Mouse (Mus musculus): ENCODE data around the gene Trim67. TPM values are rescaled to one million over a fixed set of nuclear protein-coding genes. Genes with fewer than 3 reads are reported as not detected.

Gene Trim67
- 6.5 and 7.3 TPM in 2 replicates for polyA plus RNA-seq (2014; fragmentation: Nextera tagmentation; extraction: Ambion mirVana)

DNA sequence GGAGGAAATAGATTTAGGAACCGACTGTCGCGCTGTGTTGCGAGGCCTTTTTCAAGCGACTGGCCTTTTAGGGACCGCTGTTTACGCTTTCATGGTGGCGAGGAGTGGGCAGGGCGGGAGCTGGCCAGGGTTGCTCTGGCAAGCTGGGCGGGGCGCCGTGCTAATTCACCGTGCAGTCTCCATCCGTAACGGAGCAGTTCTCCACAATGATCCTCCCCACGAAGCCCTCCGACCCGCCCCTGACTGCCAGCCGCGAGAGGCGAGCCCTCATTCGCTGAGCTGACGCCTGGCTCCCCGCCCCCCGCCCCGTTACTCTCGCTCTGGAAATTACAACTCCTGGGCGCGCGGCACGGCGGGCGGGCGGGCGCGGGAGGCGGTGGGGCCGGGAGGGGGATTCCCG lies at the start of gene Trim67:
Gene Trim67 (plus strand): TSS at position 385 of the 400 bp plus-strand sequence.
- H3K4me3 ChIP-seq (ENCODE audit: low read depth, low read length), result peak within 1 kb of the TSS; percentile 64
- peaks cover 9% of the 10 kb centered on the region for H3K4me1 ChIP-seq (replicated peaks; ENCODE audit: control insufficient read depth, insufficient read depth, low read length)
- ATAC-seq (ENCODE audit: low FRiP score), result peak; percentile 93
- peak within 1 kb of the TSS; percentile 68 for H3K9ac ChIP-seq (ENCODE audit: low read depth, low read length)
- H3K27ac ChIP-seq (ENCODE audit: low read depth, low read length), result peak within 1 kb of the TSS; percentile 92
- 0% methylated on average over 27 of the region's 39 CpGs for WGBS
- no peaks in the 10 kb centered on the region for H3K36me3 ChIP-seq (ENCODE audit: control insufficient read depth, insufficient read depth, low read length)
- DNase-seq (ENCODE audit: low spot score), result peak; percentile 90
- peak within 1 kb of the TSS; percentile 99 for H3K4me2 ChIP-seq (replicated peaks; ENCODE audit: low read depth, low read length)
- H3K27me3 ChIP-seq (ENCODE audit: control insufficient read depth, insufficient read depth, low read length), result peaks cover 37% of the 10 kb centered on the region
- H3K9me3 ChIP-seq (ENCODE audit: control insufficient read depth, low read length), result no peaks in the 10 kb centered on the region

DNA sequence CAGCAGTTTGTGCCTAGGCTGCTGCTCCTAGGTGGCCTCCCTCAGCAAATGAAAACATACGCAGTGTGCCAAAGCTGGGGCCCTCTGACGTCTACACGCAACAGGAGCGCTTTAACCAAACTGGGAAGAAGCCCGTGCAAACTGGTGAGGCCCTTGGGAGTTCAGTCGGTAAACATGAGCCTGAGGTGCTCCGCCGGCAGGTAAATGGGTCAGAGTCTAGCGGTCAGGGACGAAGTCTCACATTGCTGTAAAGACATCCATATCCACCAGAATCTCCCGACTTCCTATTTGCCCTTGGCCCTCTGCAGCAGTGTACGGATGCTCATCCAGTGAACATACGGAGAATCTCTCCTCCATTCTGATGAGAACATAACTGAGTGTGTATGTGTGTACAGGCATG lies 46.2 kb upstream of the Trim67 start:
- H3K4me1 ChIP-seq (replicated peaks; ENCODE audit: control insufficient read depth, insufficient read depth, low read length), result no peaks in the 10 kb centered on the region; the same call in 1 of the 2 replicates
- peaks cover 20% of the 10 kb centered on the region for H3K27me3 ChIP-seq (ENCODE audit: control insufficient read depth, insufficient read depth, low read length)
- H3K27ac ChIP-seq (ENCODE audit: low read depth, low read length), result no peak overlapping the region
- H3K4me3 ChIP-seq (ENCODE audit: low read depth, low read length), result no peak overlapping the region
- H3K4me2 ChIP-seq (replicated peaks; ENCODE audit: low read depth, low read length), result no peak overlapping the region
- no peak for ATAC-seq (ENCODE audit: low FRiP score)
- no peak overlapping the region for H3K9ac ChIP-seq (ENCODE audit: low read depth, low read length)
- no peaks in the 10 kb centered on the region for H3K9me3 ChIP-seq (ENCODE audit: control insufficient read depth, low read length)
- DNase-seq (ENCODE audit: low spot score), result no peak
- WGBS, result 78% methylated on average over 13 of the region's 13 CpGs
- H3K36me3 ChIP-seq (ENCODE audit: control insufficient read depth, insufficient read depth, low read length), result no peaks in the 10 kb centered on the region

DNA sequence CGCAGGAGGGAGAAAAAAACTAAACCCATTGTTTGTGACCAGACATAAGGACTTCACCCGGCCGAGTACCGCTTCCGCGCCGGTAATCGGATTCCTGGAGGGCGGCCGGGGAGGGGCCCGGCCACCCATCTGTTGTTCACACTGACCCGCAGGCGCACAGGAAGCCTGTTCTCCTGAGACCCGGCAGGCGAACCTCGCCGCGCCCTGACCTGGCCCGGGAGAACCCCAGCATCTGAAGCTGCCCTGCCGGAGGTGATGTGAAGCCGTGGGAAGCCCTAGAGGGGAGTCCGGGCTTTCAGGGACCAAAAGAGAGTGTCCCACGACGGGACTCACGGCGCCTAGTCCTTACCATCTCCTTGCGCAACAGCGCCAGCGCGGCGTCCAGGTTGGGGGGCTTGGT lies 41.7 kb upstream of the Trim67 start:
- Histone ChIP-seq H3K9me3 (ENCODE audit: control insufficient read depth, low read length) (no peaks in the 10 kb centered on the region), H3K36me3 (ENCODE audit: control insufficient read depth, insufficient read depth, low read length) (no peaks in the 10 kb centered on the region), H3K9ac (ENCODE audit: low read depth, low read length) (peak overlapping the region; percentile 47), H3K27ac (ENCODE audit: low read depth, low read length) (no peak overlapping the region), H3K27me3 (ENCODE audit: control insufficient read depth, insufficient read depth, low read length) (peaks cover 40% of the 10 kb centered on the region), H3K4me1 (replicated peaks; ENCODE audit: control insufficient read depth, insufficient read depth, low read length) (no peaks in the 10 kb centered on the region; the same call in 1 of the 2 replicates), H3K4me3 (ENCODE audit: low read depth, low read length) (peak overlapping the region; percentile 45), H3K4me2 (replicated peaks; ENCODE audit: low read depth, low read length) (peak overlapping the region; percentile 73)
- no peak for ATAC-seq (ENCODE audit: low FRiP score)
- WGBS, result 0% methylated on average over 21 of the region's 31 CpGs
- peak; percentile 43 for DNase-seq (ENCODE audit: low spot score)

DNA sequence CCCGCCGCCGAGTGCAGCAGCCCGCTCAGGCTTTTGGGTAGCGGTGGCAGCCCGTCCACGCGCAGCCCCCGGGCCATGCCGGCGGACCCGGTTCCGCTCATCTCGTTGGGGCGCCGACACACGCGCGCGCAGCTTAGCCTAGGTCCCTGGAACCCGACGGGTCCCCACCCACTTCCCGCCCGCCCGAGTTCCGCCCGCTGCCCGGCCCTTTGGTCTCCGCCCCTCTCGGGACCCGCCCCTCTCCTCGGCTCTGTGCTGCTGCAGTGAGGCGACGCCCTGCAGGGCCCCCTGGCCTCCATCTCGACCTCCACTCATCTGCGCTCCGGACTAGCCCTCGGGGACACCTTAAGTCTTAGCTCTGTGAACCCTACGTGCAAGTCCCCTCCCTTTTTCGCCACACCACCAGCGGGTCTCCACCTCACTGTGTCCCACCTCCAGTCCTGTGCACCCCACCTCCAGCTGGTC lies 41.2 kb upstream of the Trim67 start, which contains the start of gene Fam89a:
Gene Fam89a (minus strand): TSS at position 124 of the 465 bp plus-strand sequence.
- WGBS, result under 1% methylated on average over 33 of the region's 41 CpGs
- DNase-seq (ENCODE audit: low spot score) (peak; percentile 67), ATAC-seq (ENCODE audit: low FRiP score) (peak; percentile 61; the same call in 1 of the 2 replicates)
- peak within 1 kb of the TSS; percentile 45 for H3K4me3 ChIP-seq (ENCODE audit: low read depth, low read length)
- H3K27me3 ChIP-seq (ENCODE audit: control insufficient read depth, insufficient read depth, low read length), result peaks cover 40% of the 10 kb centered on the region
- peak within 1 kb of the TSS; percentile 73 for H3K4me2 ChIP-seq (replicated peaks; ENCODE audit: low read depth, low read length)
- H3K27ac ChIP-seq (ENCODE audit: low read depth, low read length), result no peak within 1 kb of the TSS
- no peaks in the 10 kb centered on the region for H3K9me3 ChIP-seq (ENCODE audit: control insufficient read depth, low read length)
- H3K36me3 ChIP-seq (ENCODE audit: control insufficient read depth, insufficient read depth, low read length), result no peaks in the 10 kb centered on the region
- no peaks in the 10 kb centered on the region; the same call in 1 of the 2 replicates for H3K4me1 ChIP-seq (replicated peaks; ENCODE audit: control insufficient read depth, insufficient read depth, low read length)
- peak within 1 kb of the TSS; percentile 47 for H3K9ac ChIP-seq (ENCODE audit: low read depth, low read length)

DNA sequence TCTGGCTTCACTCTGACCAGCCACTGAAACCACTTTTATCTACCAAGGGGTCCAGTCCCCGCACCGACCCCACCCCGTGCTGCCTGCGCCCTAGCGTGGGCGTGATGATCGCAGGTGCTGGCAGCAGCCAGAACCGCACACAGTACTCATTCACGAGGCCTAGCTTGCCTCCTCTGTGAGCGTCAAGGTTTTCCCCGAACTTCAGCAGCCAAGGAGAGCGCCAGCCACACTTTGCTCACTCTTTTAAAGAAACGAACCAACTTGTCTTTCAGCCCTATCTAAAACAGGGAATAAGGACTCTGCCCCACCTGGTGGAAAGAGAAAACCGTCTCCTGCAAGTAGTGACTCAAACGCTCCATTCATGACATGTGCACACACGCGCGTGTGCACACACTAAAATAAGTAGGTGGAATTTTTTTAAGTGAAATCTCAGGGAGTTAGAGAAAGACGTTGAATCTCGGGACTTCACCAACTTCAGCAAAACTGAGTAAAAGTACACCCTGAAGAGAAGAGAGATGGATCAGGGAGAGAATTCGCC lies 40.5 kb upstream of the Trim67 start:
- H3K9ac ChIP-seq (ENCODE audit: low read depth, low read length), result no peak overlapping the region
- H3K27ac ChIP-seq (ENCODE audit: low read depth, low read length), result no peak overlapping the region
- peaks cover 40% of the 10 kb centered on the region for H3K27me3 ChIP-seq (ENCODE audit: control insufficient read depth, insufficient read depth, low read length)
- ATAC-seq (ENCODE audit: low FRiP score), result no peak
- no peaks in the 10 kb centered on the region for H3K9me3 ChIP-seq (ENCODE audit: control insufficient read depth, low read length)
- peak; percentile 12 for DNase-seq (ENCODE audit: low spot score)
- WGBS, result 30% methylated on average over 21 of the region's 21 CpGs
- no peak overlapping the region for H3K4me3 ChIP-seq (ENCODE audit: low read depth, low read length)
- H3K4me2 ChIP-seq (replicated peaks; ENCODE audit: low read depth, low read length), result no peak overlapping the region
- no peaks in the 10 kb centered on the region for H3K36me3 ChIP-seq (ENCODE audit: control insufficient read depth, insufficient read depth, low read length)
- H3K4me1 ChIP-seq (replicated peaks; ENCODE audit: control insufficient read depth, insufficient read depth, low read length), result no peaks in the 10 kb centered on the region; the same call in 1 of the 2 replicates

DNA sequence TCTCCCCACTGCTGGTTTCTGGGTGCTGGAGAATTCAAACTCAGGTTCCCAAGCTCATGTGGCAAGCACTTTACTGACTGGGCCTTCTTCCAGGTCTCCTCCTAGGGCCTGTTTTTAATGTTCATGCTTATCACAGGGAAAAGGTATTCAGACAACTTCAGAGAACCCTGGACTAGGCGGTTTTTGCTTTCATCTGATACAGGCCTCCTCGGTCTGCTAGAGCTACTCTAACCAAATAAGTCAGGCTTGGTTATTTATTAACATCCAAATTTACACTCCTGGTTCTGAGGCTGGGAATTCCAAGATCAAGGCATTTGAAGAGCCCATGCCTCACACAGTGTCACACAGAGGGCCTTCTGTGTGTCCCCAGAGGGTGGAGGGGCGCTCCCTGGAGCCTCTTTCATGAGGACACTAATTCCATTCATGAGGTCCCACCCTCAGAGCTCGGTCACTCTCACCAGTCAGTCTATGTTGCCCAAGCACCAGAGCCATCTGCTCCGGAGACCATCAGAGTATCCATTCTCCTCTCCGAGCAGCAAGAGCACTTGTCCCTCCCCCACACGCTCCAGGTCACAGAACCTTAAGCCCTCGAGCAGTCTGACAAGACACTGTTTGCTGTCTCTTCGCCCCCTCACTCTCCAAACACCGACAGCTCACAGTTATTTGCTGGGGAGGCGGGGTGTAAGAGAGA lies 38.6 kb upstream of the Trim67 start:
- Histone ChIP-seq H3K4me3 (ENCODE audit: low read depth, low read length) (no peak overlapping the region), H3K9ac (ENCODE audit: low read depth, low read length) (no peak overlapping the region), H3K36me3 (ENCODE audit: control insufficient read depth, insufficient read depth, low read length) (no peaks in the 10 kb centered on the region), H3K9me3 (ENCODE audit: control insufficient read depth, low read length) (no peaks in the 10 kb centered on the region), H3K27ac (ENCODE audit: low read depth, low read length) (no peak overlapping the region), H3K4me2 (replicated peaks; ENCODE audit: low read depth, low read length) (no peak overlapping the region), H3K4me1 (replicated peaks; ENCODE audit: control insufficient read depth, insufficient read depth, low read length) (no peaks in the 10 kb centered on the region; the same call in 1 of the 2 replicates), H3K27me3 (ENCODE audit: control insufficient read depth, insufficient read depth, low read length) (peaks cover 40% of the 10 kb centered on the region)
- 17% methylated on average over 11 of the region's 11 CpGs for WGBS
- ATAC-seq (ENCODE audit: low FRiP score), result no peak
- peak; percentile 25 for DNase-seq (ENCODE audit: low spot score)

DNA sequence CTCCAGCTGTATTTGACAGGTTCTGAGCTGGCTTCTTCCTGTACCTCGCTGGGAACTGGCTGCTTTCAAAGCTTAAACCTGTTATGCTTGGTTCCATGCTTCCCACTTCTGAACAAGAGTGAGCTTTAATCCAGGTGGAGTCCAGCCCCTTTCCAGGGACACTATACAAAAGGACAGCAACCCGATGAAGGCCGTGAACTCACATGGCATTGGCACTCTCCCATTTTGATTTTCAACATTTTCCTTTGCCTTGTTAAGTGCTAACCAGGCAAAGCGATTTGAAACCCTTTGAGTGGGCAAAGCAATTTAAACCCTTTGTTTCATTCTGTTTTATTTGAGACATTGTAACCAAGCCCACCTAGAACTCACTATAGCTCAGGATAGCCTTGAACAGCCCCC lies 38.1 kb upstream of the Trim67 start:
- H3K27me3 ChIP-seq (ENCODE audit: control insufficient read depth, insufficient read depth, low read length), result peaks cover 36% of the 10 kb centered on the region
- 48% methylated on average over 4 of the region's 4 CpGs for WGBS
- no peaks in the 10 kb centered on the region for H3K36me3 ChIP-seq (ENCODE audit: control insufficient read depth, insufficient read depth, low read length)
- DNase-seq (ENCODE audit: low spot score) (no peak), ATAC-seq (ENCODE audit: low FRiP score) (no peak)
- H3K4me3 ChIP-seq (ENCODE audit: low read depth, low read length), result no peak overlapping the region
- no peaks in the 10 kb centered on the region; the same call in 1 of the 2 replicates for H3K4me1 ChIP-seq (replicated peaks; ENCODE audit: control insufficient read depth, insufficient read depth, low read length)
- no peaks in the 10 kb centered on the region for H3K9me3 ChIP-seq (ENCODE audit: control insufficient read depth, low read length)
- no peak overlapping the region for H3K9ac ChIP-seq (ENCODE audit: low read depth, low read length)
- no peak overlapping the region for H3K4me2 ChIP-seq (replicated peaks; ENCODE audit: low read depth, low read length)
- no peak overlapping the region for H3K27ac ChIP-seq (ENCODE audit: low read depth, low read length)

DNA sequence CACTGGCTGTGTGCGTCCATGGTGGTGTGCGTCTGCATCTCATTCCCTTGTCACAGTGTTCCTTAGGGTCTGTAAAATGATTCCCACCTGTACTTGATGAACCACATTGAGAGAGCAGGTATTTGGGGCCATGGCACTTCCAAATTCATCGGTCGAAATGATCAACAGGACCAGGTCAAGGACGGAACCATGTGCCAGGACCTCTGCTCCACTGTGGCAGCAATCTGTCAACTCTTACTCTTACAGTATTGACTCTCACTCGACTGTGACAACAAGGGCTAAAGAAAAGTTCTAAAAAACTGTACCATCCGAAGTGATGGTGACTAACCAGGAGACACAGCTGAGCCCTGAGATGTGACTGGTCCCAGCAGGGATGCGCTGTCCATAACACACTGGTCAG lies 37.4 kb upstream of the Trim67 start:
- ATAC-seq (ENCODE audit: low FRiP score) (no peak), DNase-seq (ENCODE audit: low spot score) (no peak)
- Histone ChIP-seq H3K4me1 (replicated peaks; ENCODE audit: control insufficient read depth, insufficient read depth, low read length) (no peaks in the 10 kb centered on the region; the same call in 1 of the 2 replicates), H3K27ac (ENCODE audit: low read depth, low read length) (no peak overlapping the region), H3K9ac (ENCODE audit: low read depth, low read length) (no peak overlapping the region), H3K27me3 (ENCODE audit: control insufficient read depth, insufficient read depth, low read length) (peaks cover 32% of the 10 kb centered on the region), H3K9me3 (ENCODE audit: control insufficient read depth, low read length) (no peaks in the 10 kb centered on the region), H3K4me2 (replicated peaks; ENCODE audit: low read depth, low read length) (no peak overlapping the region), H3K36me3 (ENCODE audit: control insufficient read depth, insufficient read depth, low read length) (no peaks in the 10 kb centered on the region), H3K4me3 (ENCODE audit: low read depth, low read length) (no peak overlapping the region)
- 84% methylated on average over 8 of the region's 8 CpGs for WGBS
